Mouse (Mus musculus) spleen, postnatal 0 days (tissue): ENCODE results near the gene Tmprss2. TPM values are rescaled to one million over a fixed set of nuclear protein-coding genes. Genes with fewer than 3 reads are reported as not detected.

Experiments
- polyA plus RNA-seq: library from polyadenylated mRNA; unstranded; fragments of >200 nt; fragmentation: Nextera tagmentation; extraction: Ambion mirVana; gene quantifications from 2 replicates; pipeline ENCODE4 v1.2.1, GENCODE M21; 2015

Tmprss2 gene
- polyA plus RNA-seq: 0.04 TPM in 1 of 2 replicates, not detected in the other

DNA sequence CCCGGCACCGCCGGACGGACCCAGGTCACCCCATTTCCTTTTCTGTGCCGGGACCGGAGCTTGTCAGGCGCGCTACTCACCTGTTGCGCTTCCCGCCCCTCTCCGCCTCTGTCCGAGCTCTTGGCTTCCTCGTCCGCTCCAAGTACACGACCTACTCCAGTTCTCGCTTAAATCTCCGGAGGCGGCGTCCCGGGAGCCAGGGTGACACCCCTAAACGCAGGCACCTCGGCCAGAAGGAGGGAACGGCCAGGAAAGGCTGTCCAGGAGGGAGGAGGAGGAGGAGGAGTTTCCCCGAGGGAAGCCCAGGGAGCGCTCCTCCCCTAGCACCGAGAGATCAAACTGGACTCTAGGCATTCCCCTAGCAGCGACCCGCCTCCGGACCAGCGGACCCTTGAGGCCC, at the start of gene Tmprss2:
Gene Tmprss2 (minus strand): TSS at position 257 of the 400 bp plus-strand sequence.

Other genes starting within 250 kb of the Tmprss2 start
- gene Mx1, start 148.3 kb downstream of the Tmprss2 start, polyA plus RNA-seq: 0.42 and 0.85 TPM in 2 replicates
- gene Fam3b, start 96.4 kb downstream of the Tmprss2 start, polyA plus RNA-seq: 0.30 TPM in 1 of 2 replicates, not detected in the other
- 0.10 and 0.13 TPM in 2 replicates for gene Ripk4, start 152.6 kb upstream of the Tmprss2 start, polyA plus RNA-seq
- 3.3 and 4.5 TPM in 2 replicates for gene Prdm15, start 240.7 kb upstream of the Tmprss2 start, polyA plus RNA-seq